Mouse (Mus musculus) right cerebral cortex, postnatal 36 days (tissue): Measurements from ENCODE around the gene Bst2.

Experiments
- DNase-seq, 2 experiments: peaks; one replicate each; pipeline ENCODE4 v3.0.0; 2022; ENCODE audit warnings: low spot score in 2 of 2, mixed read lengths in 1 of 2

The Bst2 gene

DNA sequence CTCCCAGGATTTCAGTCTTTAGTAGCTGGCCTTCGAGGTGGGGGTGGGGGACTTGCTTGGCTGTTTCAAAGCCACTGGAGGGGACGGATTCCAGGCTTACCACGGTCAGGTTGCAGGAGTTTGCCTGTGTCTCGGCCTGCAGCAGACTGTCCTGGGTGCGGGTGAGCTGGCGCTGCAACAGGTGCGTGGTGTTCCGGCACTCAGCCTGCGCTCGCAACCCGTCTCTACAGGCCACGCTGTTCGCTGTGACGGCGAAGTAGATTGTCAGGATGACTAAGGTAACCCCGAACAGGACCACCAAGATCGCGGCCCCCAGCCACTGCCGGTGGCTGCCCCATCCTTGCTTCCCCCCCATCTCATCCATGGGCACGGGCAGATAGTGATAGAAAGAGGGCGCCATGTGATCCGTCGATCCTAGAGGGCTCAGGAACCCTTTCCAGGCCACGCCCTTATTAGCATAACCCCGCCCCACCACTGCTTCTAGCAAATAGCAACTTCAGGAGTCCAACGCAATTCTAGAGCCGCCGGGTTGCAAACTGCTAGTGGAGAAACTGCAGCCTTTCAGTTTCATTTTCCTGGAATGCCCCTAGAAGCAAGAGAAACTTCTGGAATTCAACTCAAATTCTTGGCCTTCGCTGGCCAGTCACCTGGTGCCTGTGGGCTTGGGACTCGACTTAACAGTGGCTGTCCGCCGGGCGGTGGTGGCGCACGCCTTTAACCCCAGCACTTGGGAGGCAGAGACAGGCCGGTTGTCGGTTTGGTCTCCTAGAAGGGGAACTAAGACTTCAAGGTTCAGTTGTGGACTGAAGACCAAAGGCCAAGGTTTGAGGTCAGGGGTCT is at the start of gene Bst2:
TSS of gene Bst2 (minus strand) at position 429 of the 840 bp plus-strand sequence.
- DNase-seq = peak in 1 of 2 experiments; percentile 38

DNA sequence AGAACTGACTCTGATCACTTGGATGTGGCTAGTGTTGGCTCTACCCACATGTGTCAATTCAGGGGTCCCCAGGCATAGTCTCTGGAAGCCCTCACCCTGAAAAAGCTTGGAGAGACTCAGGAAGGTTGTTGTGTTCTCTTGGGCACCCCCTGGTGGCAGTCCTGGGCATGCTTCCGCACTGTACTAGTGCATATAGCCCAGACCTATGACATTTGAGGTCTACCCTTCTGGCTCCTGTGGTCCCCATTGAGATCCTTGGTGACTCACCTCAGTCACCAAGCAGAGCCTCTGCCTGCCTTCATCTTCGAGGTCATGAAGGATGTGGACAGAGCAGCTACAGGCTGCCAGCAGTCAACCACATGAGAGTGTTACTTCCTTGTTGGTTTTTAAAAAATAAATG is 49.6 kb upstream of the Bst2 start:
- no peak for DNase-seq

DNA sequence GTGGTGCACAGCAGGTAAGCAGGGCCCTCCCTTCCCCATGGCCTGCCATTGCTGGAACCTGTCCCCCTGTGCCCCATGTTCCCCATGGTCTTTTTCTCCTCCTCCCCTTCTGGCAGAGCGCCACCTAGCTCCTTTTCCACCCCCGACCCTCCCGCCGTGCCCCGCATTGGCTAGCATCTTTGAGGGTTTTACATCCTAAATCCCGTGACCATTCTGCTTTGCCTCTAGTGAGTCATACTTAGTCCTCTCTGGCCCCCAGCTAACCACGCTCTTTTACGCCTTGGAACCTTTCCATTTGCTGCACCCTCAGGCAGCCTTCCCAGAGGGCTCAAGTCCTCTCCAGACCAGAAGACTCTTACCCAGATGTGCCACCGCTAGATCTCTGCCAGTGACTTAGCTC is 42.9 kb upstream of the Bst2 start:
- no peak for DNase-seq

DNA sequence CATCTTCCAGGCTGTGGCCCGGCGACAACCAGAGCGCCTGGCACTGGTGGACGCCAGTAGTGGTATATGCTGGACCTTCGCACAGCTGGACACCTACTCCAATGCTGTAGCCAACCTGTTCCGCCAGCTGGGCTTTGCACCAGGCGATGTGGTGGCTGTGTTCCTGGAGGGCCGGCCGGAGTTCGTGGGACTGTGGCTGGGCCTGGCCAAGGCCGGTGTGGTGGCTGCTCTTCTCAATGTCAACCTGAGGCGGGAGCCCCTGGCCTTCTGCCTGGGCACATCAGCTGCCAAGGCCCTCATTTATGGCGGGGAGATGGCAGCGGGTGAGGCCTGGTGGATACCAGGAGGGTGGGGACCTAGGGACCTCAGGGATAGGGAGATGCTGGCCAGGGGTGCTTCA is 42.2 kb upstream of the Bst2 start:
- no peak for DNase-seq

DNA sequence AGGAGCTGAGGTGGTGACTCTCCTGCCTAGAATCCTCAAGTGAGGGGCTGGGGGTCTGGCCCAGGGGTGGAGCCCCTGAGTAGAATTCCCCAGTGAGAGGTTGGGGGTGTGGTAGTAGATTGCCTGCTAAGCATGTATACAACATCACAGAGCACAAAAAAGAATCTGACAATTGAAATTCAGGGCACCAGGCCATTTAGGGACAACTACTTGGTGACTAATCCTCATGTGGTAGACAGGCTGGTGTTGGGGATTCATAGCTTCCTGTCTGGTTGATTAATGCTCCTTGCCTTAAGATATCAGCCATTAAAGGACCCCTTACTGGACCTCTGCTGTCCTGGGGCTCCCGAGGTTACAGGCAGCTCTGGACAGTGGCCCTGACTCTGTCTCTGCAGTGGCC is 41.8 kb upstream of the Bst2 start:
- no peak for DNase-seq

DNA sequence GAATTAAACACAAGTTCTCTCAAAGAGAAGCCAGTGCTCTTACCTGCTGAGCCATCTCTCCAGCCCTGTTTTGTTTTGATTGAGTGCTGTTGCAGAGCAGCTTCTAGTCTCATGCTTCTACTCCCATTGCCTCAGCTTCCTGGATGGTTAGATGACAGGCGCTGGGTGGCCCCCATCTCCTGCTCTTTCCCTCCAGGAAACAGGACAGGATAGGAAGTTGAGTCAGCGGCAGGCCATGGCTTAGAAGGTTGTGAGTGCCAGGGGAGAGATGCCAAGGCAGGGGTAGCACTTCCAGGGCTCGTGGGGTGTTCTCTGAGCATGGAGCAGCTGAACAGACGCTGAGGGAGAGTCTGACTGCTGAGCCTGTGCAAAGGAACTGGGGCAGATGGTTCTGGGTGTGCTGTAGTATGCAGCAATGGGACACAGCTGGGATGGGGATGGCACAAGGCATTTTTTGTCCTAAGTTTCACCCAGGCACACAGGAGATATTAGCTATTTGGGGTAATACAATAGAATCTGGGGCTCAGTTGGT is 40.7 kb upstream of the Bst2 start:
- DNase-seq = no peak

DNA sequence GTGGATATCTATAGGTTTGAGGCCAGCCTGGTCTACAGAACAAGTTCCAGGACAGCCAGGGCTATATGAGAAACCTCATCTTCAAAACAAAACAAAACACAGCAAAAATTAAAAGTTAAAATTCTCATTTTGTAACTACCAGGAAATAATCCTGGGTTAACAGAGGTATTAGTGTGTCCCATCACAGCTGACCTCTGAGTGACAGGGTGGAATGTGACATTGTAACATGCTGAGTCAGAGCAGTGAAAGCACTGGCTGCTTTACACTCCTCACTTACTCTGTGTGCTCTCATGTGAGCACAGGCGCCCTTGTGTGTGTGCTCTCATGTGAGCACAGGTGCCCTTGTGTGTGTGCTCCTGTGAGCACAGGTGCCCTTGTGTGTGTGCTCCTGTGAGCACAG is 37.8 kb upstream of the Bst2 start:
- DNase-seq = no peak

DNA sequence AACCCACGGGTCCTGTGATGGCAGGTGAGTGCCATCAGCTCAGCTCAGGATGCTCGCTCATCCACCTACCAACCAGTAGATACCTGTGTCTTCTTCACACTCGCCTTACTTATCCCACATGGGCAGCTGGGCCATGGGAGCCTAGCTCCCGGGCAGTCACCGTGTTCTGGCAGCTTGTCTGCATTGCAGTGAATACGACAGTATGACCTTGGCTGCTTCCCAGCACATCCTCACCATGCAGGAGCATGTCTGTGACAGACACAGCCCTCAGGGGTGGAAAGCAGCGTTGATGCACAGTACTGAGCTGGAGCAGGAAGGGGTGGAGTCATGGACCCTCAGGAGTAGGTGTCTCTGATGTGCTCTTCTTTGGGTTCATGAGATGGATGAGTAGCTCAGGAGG is 37.2 kb upstream of the Bst2 start:
- DNase-seq = no peak

DNA sequence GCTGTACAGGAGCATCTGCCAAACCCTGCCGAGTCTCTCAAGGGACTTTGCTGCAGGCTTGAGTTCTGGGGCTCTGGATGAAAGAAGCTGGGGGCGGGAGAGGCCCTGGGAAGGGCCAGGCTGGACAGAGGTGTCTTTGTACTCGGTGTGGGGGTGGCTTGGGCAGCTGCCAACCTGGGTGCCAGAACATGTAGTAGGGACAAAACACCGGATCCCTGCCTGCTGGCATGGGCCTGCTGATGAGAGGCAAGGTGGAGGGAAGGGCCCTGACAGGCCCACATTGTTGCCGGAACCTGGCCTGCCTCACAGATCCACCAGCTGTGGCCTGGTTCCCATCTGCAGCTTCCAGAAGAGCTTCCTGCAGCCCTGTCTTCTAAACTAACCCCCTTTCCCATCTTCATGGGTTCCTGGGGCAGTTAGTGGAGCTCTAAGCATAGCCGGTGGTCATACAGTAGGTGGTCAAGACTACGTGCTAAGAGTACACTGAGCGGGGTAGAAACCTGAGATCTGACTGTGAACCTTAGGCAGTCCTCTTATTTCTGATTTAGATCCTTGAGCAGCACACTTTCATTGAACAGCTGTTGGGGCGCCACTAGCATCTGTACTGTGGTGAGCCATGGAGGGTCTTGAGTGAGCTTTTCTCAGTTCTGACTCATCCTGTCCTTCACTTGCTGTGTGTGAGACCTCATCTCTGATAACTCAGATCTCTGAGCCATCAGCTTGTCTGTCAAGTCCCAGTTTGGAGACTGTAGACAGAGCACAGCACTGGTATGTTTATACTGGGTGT is 35.8 kb upstream of the Bst2 start:
- peak; percentile 82 to 84 for DNase-seq

DNA sequence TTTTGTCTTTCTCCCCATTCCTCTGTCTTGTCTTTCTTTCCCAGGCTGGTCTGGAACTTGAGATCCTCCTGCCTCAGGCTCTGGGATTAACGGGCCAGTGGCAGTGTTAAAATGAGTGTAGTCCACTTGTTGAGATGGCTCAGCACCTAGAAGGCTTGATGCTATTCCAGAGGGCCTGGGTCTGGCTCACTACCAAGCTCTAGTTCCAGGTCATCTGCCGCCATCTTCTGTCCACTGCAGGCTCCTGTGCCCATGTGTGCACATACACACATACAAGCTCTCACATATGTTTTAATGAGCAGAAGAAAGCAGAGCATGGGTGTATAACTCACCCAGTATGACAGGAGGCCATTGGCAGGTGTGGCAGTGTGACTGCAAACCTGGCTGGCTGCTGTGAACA is 34.8 kb upstream of the Bst2 start:
- DNase-seq = no peak

DNA sequence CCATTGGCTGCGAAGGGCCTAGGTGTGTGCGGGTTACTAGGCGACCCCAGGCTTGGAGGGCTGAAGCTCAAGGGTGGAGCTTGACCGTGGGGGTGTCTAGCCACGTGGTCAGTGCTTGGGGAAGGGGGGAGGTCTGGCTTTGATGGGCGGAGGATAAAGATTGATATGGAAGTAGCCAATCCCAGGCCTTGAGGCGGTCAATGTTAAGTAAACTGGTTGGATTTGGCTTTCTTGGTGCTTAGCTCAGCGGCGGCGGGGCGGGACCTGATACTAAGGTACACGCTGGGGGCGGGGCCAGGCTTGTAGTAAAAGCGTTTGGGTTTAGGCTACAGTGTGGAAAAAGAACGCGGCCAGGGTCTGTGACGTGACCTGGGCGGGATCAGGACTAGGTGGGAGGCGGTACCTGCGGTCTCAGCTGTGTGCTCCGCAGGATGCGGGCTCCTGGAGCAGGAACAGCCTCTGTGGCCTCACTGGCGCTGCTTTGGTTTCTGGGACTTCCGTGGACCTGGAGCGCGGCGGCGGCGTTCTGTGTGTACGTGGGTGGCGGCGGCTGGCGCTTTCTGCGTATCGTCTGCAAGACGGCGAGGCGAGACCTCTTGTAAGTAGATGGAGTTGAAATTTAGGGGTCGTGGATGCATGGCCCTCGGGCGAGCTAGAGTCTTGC is 33.2 kb upstream of the Bst2 start:
- DNase-seq = peak; percentile 97 to 98

DNA sequence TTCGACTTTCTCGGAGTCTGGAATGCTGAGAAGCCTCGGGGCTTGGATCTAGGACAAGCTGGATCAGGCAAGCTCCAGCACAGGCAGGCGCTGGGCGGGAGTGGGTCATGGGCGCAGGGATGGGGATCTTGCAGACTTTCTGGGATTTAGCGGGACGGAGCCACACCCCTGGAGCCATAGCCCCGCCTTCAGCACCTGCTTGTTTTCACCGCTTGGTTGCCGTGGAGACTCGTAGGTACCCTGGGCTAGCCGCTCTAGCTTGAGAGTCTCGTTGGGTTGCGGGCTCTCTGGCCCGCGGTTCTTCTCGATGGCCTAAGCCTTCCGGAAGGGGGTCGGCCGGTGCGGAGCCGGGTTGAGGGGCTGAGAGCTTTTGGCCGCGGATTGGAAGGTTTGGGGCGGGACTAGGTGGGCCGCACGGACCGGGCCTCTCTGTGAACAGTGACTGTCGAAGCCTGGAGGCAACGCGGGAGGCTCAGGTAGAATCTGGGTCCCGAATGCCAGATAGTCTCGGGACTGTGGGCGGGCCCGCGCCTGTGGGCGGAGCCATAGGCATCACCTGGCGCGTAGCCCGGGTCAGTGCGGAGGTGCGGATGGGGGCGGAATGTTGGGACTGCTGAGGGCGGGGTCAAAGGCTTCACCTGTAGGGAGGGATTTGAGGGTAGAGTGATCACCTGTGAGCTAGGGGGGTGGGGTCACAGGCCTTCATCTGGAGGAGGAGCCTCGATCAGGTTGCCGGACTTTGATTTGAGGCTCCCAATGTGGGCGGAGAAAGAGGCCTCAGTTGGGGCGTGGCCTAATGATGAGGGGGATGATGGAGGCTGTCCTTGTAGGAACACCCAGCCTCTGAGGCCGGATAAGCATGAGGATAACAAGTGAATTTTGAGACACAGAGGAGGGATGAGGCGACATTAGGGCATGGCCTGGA is 32.4 kb upstream of the Bst2 start:
- peak; percentile 86 to 91 for DNase-seq

DNA sequence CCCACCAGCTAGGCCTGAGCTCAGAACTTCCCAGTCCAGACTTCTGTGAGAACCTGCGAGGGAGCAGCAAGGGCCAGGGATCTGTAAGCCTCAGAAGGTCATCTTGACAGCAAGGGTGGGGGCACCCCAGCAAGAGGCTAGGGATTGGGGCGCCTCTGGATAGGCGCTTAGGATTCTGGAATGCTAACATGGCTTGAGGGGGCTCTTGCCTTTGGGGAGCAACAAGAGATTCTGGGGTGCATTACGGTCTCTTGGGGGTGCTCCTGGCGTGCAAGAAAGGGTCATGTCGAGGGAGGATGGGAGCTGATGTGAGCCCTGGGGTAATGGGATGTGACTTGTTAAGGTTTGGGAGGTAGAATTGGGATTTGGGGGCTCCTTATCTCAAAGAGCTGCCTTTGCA is 31.7 kb upstream of the Bst2 start:
- DNase-seq = no peak

DNA sequence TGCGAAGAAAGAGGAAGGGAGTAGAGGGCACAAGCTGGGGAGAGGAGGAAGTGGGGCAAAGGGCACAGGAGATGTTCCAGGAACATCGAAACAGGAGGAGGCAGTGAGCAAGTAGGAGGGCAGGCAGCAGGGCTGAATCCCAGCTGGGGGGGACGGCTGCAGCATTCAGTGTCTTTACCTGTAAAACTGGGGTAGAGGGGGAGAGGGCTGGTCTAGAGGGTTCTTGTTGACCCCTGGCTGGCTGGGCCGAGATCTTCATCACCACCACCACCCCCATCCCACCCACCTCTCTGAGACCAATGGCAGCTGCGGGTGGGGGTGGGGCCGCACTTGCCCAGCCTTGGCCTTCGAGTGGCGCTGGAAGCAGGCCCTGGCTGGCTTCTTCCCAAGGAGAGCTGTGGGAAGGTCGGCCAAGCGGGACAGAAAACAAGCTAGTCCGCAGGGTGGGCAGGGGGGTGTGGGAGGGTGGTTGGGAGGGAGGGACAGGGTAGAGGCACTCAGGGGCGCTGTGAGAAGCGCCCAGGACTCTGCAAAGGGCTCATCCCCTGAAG is 31.2 kb upstream of the Bst2 start, which contains the start of gene Slc27a1:
TSS of gene Slc27a1 (plus strand) at position 496 of the 551 bp plus-strand sequence.
- DNase-seq = peak; percentile 39 to 57

DNA sequence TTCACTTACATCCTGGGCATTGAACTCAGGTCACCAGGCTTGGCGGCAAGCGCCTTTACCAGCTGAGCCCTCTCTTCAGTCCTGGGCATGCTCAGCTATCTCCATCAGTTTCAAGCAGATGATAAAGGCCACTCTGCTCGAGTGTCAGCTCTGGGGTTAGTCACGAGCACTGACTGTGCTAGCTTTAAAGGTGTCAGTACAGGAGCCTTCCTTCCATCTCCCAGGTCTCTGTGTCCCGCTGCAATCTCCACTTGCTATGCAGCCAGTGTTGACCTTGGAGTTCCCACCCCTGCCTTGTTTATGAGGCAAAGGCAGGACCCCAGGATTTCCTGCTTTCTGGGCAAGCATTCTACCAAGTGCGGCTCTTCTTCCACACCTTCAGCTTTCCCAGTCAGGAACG is 30.3 kb upstream of the Bst2 start:
- DNase-seq = no peak

DNA sequence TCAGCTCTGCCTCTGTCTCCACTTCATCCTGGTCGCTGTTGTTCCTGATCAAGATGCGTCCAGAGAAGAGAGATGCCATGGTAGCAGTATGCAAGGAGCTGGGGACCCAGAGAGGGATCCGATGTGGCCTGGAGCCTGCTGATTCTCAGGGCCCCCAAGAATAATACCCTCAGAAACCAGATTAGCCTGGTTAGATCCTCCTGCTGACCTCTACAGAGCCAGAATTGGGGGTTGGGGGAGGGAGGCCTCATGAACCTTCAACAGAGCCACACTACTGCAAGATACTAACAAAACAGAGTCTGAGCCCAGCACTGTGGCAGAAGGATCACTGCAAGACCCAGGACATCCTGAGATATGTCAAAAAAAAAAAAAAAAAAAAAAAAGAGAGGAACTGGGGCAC is 29.2 kb upstream of the Bst2 start, which contains the start of gene Nxnl1:
TSS of gene Nxnl1 (minus strand) at position 101 of the 400 bp plus-strand sequence.
- no peak for DNase-seq

DNA sequence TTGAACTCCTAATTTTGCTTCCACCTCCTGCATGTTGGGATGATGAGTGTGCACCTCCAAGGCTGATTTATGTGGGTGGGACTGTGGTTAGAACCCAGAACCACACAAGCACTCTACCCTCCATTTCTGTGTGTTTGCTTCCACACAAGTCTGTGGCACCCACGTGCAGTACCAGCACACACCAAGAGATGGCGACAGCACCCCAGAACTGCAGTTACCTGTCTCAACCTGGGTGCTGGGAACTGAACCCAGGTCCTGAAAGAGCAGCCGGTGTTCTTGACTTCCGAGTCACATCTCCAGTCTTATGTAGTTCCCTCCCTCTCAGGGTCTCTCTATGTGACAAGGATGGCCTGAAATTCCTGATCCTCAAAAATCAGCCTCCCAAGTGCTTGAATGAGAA is 26.7 kb upstream of the Bst2 start:
- DNase-seq = no peak

DNA sequence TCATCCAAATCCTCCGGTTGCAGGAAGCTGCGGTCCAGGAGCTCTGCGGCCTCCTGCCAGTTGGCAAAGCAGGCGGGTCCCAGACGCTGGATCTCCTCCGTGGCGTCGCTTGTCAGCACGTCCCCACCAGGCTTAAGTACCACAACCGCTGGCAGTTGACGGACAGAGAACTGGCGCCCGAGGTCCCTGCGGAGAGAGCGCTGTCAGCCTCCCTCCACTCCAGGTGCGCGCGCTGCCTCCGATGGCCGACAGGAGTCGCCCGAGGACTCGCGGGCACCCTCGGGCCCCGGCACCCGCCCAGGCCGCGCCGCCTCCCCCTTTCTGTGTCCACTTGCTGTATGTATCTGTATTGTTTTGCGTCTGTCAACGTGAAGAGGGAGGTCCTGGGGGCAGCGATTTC is 25.5 kb upstream of the Bst2 start:
- DNase-seq = no peak

DNA sequence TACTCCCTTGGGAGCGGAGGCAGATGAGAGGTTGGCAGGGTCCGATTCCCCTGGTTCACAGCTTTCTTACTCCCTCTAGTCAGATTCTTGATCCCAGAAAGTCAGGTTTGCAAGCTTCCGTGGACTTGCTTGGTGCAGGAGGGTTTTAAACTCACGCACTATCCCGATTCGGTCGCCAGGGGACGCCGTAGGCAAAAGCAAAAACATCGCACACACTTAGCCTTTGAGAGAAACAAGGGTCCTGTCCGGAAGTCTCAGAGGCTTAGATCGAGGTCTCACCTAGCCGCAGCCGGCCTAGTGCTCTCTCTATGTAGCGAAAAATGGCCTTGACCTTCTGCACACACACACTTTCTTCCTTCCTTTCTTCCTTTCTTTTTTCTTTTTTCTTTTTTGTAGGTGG is 24.1 kb upstream of the Bst2 start:
- no peak for DNase-seq

DNA sequence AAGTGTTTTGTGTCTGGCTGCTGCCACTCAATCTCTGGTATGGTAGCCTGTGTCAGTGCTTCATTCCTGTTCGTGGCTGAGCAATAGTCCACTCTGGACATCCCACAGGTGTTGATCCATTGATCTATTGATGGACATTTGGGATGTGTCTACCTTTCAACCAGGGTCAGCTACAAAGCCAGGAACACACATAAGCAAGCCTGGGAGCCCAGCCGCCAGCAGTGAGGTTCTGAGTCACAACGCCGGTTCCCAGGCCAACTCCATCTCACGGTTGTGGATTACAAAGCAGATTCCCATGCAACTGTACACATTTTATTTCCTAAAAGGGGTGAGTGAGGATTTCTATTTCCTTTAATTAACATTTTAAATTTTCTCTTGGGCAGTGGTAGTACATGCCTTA is 23.5 kb upstream of the Bst2 start:
- no peak for DNase-seq

DNA sequence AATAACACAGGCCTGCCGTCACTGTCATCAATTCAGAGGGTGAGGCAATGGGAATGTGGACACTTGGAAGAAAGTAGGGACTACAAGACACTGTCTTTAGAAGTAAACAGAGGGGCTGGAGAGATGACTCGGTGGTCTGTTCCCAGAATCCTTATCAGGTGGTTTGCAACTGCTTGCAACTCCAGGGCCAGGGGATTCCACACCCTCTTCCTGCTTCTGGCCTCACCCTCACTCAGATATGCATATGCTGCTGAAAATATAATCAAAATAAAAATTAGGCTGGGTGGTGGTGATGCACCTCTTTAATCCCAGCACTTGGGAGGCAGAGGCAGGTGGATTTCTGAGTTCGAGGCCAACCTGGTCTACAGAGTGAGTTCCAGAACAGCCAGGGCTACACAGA is 22.8 kb upstream of the Bst2 start:
- no peak for DNase-seq
